Mouse (Mus musculus): Measurements from ENCODE around the gene Sds.

DNA sequence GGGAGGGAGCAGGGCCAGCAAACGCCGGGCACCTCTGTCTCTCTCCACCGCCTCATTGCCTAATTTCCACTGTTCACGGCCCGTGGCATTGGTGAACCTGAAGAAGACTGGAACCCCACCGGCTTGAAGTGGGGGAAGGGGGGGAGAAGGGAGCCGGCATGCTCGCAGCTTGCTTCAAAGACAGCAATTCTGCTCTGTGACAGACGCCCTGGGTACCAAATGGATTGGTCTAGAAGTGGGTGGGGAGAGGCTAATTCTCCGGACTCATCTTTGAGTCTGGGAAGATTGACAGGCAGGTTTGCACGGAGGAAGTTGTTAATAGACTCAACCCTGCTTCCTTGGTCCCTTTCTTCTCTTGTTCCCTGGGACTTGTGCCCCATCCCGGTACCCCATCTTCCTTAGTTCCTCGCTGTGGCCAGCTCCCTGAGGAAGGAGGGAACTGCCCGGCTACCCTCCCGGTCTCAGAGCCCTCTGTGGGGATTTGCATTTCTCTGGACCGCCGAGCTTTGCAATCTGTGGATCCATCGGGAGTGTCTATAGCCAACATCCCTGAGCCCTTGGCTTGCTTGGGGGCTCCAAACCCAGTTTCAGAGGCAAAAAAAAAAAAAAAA lies 39.3 kb upstream of the Sds start:
- no peak for TF ChIP-seq CTCF (IDR thresholded peaks at IDR 0.05; ENCODE audit: low read depth)
- no peak for TF ChIP-seq EP300 (IDR thresholded peaks at IDR 0.05; ENCODE audit: low read depth)
